Mouse (Mus musculus) fat pad, adult 2 months (tissue): ENCODE measurements around the gene Slc4a7.

Experiments
- DNase-seq: peaks from one replicate; pipeline ENCODE4 v3.0.0-alpha.2; 2011; ENCODE audit warnings: low read depth, low spot score; ENCODE audit errors: extremely low read depth

Gene Slc4a7

DNA sequence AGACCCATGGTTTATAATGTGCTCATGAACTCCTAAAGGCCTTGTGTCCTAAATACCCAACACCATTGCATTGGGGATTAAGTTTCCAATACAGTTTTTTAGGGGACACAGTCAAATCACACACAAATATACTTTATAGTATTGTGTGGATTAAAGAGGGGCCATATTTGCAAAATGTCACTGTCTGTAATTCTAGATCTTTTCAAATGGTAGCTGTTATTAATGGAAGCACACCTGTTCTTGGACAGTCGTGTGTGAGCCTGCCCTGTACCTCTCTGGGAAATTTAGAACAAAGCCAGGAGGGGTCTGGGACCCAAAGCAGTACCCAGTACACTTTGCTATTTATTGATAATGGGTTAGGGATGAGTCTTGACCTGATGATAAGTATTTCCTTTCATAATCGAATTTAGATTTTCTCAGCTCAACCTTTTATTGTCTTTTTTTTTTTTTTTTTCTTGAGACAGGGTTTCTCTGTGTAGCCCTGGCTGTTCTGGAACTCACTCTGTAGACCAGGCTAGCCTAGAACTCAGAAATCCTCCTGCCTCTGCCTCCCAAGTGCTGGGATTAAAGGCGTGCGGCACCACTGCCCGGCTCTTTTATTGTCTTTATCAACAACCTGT lies at the start of gene Slc4a7:
TSS of gene Slc4a7 (plus strand) at position 570 of the 620 bp plus-strand sequence.
- no peak for DNase-seq

DNA sequence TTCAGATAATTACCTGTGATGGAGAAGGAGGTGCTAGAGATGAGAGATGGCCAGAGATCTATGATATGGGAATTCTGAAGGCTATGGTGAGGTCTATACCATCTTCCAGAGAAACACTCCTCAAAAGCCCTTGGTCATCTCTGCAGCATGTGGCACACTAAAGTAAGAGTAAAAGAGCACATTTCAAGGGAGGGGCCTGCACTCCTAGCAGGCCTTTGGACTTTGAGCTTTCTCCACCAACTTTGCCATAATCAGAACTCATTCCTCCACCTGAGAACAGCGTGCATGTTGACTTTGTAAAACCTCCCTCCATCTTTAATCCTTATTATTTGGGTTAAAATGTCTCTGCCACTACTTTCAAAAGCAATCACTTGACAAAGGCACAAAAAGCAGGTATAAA lies 31.5 kb upstream of the Slc4a7 start:
- DNase-seq: no peak

DNA sequence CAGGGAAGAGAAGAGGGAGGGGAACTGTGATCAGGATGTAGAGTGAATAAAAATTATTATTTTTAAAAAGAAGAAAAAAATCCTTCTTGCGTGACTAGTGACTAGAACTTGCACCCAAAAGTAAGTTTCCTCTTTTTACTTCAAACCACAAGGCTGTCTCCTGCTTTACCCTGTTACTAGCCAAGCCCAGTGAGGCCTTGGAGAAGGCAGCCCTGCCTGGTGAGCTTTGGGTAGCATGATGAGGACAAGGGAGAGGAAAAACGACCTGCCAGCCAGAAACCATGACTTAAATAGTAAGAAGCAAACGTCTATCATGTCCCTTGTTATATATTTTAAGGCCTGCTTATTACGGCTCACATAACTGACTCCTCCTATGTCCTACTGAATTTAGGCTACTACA lies 20.5 kb upstream of the Slc4a7 start:
- no peak for DNase-seq

DNA sequence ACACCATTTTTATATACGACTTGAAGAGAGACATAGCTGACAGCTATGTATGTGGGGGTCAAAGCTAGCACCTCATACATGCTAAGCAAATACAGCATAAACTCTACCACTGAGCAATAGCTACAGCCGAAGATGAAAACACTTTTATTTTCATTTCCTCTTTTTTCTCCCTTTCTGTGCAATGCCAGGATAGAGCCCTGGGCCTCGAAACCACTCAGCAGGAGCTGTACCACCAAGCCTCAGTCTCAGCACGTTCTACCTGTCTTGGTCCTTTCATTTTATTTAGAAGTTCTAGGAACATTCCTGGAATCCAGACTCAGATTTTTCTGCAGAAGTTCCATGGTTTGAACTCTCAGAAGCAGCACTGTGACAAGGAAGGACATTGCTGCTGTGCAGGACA lies 17.3 kb upstream of the Slc4a7 start:
- DNase-seq: no peak

DNA sequence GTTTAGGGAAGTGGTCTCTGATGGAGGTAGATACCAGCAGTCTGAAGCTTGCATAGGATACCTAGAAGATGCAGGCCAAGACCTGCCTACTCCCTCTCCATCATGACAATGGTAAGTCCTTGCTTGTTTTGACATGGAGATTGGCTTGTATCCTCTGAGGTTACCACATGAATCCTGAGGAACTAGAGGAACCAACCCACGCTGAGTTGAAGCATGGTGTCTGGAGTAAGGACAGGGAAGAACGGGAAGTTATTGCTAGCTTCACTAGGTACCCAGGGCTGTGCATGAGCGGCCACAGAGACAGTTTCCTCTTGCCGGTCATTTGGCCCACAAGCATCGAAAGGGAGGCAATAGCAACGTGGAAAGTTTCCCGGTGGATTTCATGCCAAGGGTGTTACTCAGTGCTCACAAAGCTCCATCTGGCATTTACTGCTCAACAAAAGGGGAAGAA lies 16.0 kb upstream of the Slc4a7 start:
- peak; percentile 72 for DNase-seq

- DNase-seq: no peak
Observed at GRCm38 (mm10) chr14:14687258-14687890, 14.7 kb upstream of the Slc4a7 start.

- DNase-seq: peak; percentile 61
Observed at GRCm38 (mm10) chr14:14702399-14703345, 593 bp downstream of the Slc4a7 start.

DNA sequence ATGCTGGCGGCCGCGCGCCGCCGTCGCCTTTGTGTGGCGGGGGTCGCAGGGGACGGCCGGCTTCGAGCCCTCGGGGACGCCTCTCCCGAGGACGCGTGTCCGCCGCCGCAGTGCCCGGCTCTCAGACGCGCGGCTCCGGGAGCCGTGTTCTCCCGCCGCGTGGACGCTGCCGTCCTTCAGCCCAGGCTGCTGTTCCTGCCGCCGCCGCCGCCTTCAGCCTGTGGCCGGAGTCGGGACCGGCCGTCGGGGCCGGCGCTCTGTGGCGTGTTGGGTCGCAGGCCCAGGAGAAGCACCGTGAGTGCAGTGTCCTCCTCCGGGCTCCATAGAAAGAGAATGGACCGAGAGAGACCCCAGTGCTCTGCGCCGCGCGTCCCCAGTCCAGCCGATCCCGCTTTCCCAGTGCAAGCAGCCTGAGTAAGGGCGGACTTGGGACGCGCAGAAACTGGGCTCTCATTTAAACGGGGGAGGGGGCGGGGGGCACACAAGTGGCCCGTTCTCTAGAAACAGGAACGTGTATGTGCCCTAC lies 1.3 kb downstream of the Slc4a7 start:
- no peak for DNase-seq

- DNase-seq: no peak
Observed at GRCm38 (mm10) chr14:14704651-14705050, 2.6 kb downstream of the Slc4a7 start.

DNA sequence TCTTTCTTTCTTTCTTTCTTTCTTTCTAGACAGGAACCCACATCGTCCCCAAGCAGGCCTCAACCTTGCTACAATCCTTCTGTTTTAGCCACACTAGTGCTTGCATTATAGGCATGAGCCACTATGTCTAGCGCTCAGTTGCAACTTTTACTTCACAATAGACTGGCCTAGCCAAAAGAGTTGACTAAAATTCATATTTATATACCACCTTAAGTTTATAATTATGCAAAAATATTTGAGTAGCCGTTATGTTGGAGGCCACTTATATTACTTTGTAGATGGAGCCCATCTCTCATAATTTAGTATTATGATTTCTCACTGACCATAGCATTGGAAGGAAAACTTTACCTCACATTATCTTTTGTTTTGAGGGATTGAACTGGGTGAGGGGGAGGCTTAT lies 3.0 kb downstream of the Slc4a7 start:
- no peak for DNase-seq

- DNase-seq: no peak
Observed at GRCm38 (mm10) chr14:14706381-14706780, 4.3 kb downstream of the Slc4a7 start.

GRCm38 (mm10) chr14:14707061-14707460 lies 5.0 kb downstream of the Slc4a7 start:
- DNase-seq: no peak

DNA sequence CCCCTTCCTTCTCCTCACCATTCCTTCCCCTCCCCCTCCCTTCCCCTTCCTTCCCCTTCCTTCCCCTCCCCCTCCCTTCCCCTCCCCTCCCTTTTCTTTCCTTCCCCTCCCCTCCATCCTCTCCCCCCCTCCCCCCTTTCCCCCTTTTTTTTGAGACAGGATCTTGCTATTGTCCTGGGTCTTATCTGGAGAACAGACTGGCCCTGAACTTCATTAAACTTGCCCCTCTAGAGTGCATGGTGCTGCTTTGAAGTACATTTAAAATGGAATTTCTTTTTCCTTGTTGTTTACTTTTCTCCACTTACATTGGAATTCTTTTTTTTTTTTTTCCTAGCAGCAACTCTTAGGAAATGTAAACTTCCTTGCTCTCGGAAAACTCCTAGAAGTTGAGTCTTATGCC lies 6.9 kb downstream of the Slc4a7 start:
- no peak for DNase-seq

DNA sequence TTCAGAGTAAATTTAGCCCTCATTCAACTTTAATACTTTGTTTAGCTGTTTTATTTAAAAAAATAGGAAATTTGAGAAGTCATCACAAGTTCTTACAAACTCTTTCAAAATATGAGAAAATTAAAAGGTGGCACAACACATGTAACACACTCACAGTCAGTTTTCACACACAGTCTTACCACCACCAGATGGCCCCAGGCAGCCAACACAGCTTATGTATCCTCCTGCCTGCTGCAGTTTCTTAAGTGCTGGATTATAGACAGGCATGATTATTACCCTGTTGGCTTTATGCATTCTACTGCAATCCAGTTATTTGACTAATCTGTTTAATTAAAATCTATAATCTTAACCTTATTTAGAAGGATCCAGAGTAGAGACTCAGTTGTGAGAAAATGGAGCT lies 12.1 kb downstream of the Slc4a7 start:
- DNase-seq: no peak

GRCm38 (mm10) chr14:14715794-14716193 lies 13.7 kb downstream of the Slc4a7 start:
- DNase-seq: no peak

- DNase-seq: no peak
Observed at GRCm38 (mm10) chr14:14716843-14717242, 14.8 kb downstream of the Slc4a7 start.

- DNase-seq: no peak
Observed at GRCm38 (mm10) chr14:14718556-14718955, 16.5 kb downstream of the Slc4a7 start.

DNA sequence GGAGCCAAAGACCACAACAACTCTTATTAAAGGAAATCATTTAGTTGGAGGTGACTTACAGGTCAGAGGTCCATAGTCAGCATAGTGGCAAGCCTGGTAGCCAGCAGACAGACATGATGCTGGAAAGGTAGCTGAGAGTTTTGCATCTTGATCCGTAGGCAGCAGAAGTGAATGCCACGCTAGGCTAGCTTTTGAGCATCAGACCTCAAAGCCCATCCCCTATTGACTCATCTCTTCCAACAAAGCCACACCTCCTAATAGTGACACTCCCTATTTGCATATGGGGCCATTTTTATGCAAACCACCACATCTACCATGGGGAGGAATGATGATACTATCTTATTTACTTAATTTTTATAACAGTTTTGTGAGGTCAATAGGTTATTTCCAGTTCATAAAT lies 79.1 kb downstream of the Slc4a7 start:
- DNase-seq: no peak

DNA sequence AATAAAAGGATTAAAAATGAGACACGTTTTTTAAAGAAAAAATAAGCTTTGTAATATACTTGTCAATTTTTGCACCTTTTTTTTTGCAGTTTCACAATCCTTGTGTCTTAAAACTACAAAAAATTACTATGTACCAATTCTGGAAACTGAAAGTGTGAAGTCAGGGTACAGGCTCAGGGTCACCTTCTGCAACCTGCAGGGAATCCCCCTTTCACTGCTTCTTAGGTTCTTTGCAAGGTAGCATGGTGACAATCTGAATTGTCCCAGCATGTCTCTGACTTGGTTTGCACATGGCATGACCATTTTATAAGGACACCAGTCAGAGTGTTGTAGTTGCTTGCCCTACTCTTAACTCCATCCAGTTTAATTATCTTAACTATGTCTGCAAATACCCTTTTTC lies 82.1 kb downstream of the Slc4a7 start:
- no peak for DNase-seq

DNA sequence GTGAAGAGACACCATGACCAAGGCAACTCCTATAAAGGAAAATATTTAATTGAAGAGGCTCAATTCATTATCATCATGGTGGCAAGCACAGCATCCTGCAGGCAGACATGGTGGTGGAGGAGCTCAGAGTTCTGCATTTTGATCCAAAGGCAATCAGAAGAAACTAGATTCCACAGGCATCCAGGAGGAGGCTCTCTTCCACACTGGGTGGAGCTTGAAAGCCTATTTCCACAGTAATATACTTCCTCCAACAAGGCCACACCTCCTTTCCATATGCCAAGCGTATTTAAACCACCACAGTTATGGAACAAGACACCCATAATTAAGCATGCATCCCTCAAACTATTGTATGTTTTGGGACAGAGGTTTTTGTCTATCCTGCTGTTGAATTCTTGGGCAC lies 84.9 kb downstream of the Slc4a7 start:
- no peak for DNase-seq

GRCm38 (mm10) chr14:14789840-14790470 lies 87.9 kb downstream of the Slc4a7 start:
- DNase-seq: no peak
